In genomic region chr12:35733580-35733979, GRCm38 (mm10) we compare ENCODE assay signal across 17 mouse cellular contexts.
"Had no signal": no experiment of that assay in that cellular context is flagged by ENCODE, and none has a peak within 500 bp of the region (broad histone marks: within the 10 kb centered on the region; RNA-seq: fewer than 3 reads in every experiment).

No protein-coding gene starts in this region.

- H3K27me3 ChIP-seq: limb, embryonic 12.5 days; limb, embryonic 15.5 days; neural tube, embryonic 12.5 days; neural tube, embryonic 15.5 days had no signal

- H3K4me3 ChIP-seq: limb, embryonic 12.5 days; limb, embryonic 15.5 days; neural tube, embryonic 12.5 days; neural tube, embryonic 15.5 days had no signal

- DNase-seq: kidney, postnatal 4 days; left cerebral cortex, postnatal 4 days; liver, postnatal 0 days; lung, embryonic 14.5 days; lung, postnatal 36 days; midbrain, embryonic 14.5 days; right cerebral cortex, adult 18-20 months; right cerebral cortex, postnatal 14 days; right cerebral cortex, postnatal 4 days; thymus, adult 2 months; thymus, postnatal 14 days; thymus, postnatal 4 days had no signal

- H3K36me3 ChIP-seq: limb, embryonic 12.5 days; limb, embryonic 15.5 days; neural tube, embryonic 12.5 days; neural tube, embryonic 15.5 days had no signal

- ATAC-seq: liver, postnatal 0 days; lung, postnatal 0 days had no signal
